In the genomic region with DNA sequence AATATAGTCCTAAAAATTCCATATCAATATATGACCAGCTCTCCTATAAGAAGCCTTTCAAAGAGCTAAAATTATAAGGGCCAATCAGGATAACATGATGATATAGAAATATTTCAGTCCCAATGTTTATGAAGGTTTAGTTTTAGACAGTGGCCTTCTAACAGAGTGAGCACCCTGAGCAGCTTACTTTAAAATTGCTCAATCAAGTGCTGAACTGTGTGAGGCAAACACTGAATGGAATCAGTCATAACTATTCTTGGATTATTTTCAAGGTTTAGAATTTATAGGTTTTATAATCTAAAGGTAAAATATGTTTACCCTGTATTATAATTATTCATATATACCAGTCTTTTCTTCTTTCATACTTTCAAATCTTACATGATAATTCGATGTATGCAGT, we compare ENCODE assay signal across 15 mouse cellular contexts.
"Had no signal": no experiment of that assay in that cellular context is flagged by ENCODE, and none has a peak within 500 bp of the region (broad histone marks: within the 10 kb centered on the region; RNA-seq: fewer than 3 reads in every experiment).

No protein-coding gene starts in this region.

- H3K9ac ChIP-seq: neural tube, embryonic 15.5 days; stomach, embryonic 15.5 days had no signal

- H3K4me1 ChIP-seq: neural tube, embryonic 15.5 days; stomach, embryonic 15.5 days had no signal

- H3K9me3 ChIP-seq: neural tube, embryonic 15.5 days; stomach, embryonic 15.5 days had no signal

- H3K27ac ChIP-seq: neural tube, embryonic 15.5 days; stomach, embryonic 15.5 days; stomach, postnatal 0 days had no signal

- H3K4me2 ChIP-seq: neural tube, embryonic 15.5 days; stomach, embryonic 15.5 days had no signal

- H3K36me3 ChIP-seq: neural tube, embryonic 15.5 days; stomach, embryonic 15.5 days had no signal

- DNase-seq: retina, postnatal 1 day; right cerebral cortex, adult 18-20 months; right cerebral cortex, postnatal 14 days; right cerebral cortex, postnatal 25 days; right cerebral cortex, postnatal 4 days; spleen, adult 18-20 months; thymus, adult 18-20 months; thymus, adult 2 months; thymus, postnatal 14 days; thymus, postnatal 25 days; thymus, postnatal 36 days; thymus, postnatal 4 days had no signal

- H3K27me3 ChIP-seq: neural tube, embryonic 15.5 days; stomach, embryonic 15.5 days had no signal

- H3K4me3 ChIP-seq: neural tube, embryonic 15.5 days; stomach, embryonic 15.5 days had no signal
